Mouse (Mus musculus): Measurements from ENCODE around the gene Plscr1. TPM values are rescaled to one million over a fixed set of nuclear protein-coding genes. Genes with fewer than 3 reads are reported as not detected.

Plscr1 gene
- total and polyA plus RNA-seq, 3 experiments: 5.5 to 9.5 TPM; not detected in 1

GRCm38 (mm10) chr9:92217484-92217883 lies 32.1 kb upstream of the Plscr1 start:
- no peaks in the 10 kb centered on the region for H3K9me3 ChIP-seq (replicated peaks; ENCODE audit: insufficient read depth, low read length)
- DNase-seq (ENCODE audit: low read depth, low spot score): peak; percentile 75
- no peak for TF ChIP-seq TBP (IDR thresholded peaks at IDR 0.05; ENCODE audit: low read depth, low read length)
- no peak for TF ChIP-seq ZKSCAN1 (IDR thresholded peaks at IDR 0.05; ENCODE audit: low read depth, low read length)
- TF ChIP-seq TAL1 (IDR thresholded peaks at IDR 0.05; ENCODE audit: low read length): peak; percentile 64
- no peak for TF ChIP-seq MAZ (IDR thresholded peaks at IDR 0.05; ENCODE audit: low read depth, low read length)
- peak; percentile 44; the same call in 1 of the 2 replicates for TF ChIP-seq SIN3A (IDR thresholded peaks at IDR 0.05; ENCODE audit: low read length)
- TF ChIP-seq ZMIZ1 (IDR thresholded peaks at IDR 0.05; ENCODE audit: low read depth, low read length): no peak
- TF ChIP-seq GATA1 (IDR thresholded peaks at IDR 0.05; ENCODE audit: low read depth, low read length): peak; percentile 80
- no peak for TF ChIP-seq ELF1 (IDR thresholded peaks at IDR 0.05; ENCODE audit: low read depth, low read length)
- TF ChIP-seq NELFE (IDR thresholded peaks at IDR 0.05; ENCODE audit: low read depth, low read length): no peak
- TF ChIP-seq EP300 (IDR thresholded peaks at IDR 0.05; ENCODE audit: low read depth in 1 of 2, low read length in 2 of 2): peak; percentile 86 to 91
- TF ChIP-seq ZC3H11A (IDR thresholded peaks at IDR 0.05; ENCODE audit: low read depth, low read length): peak; percentile 92
- TF ChIP-seq TCF12 (IDR thresholded peaks at IDR 0.05; ENCODE audit: low read depth, low read length): peak; percentile 72
- peak; percentile 95 for TF ChIP-seq RAD21 (IDR thresholded peaks at IDR 0.05; ENCODE audit: low read depth, low read length)
- peak; percentile 56; the same call in 1 of the 2 replicates for TF ChIP-seq BHLHE40 (IDR thresholded peaks at IDR 0.05; ENCODE audit: borderline replicate concordance, low read depth, low read length)
- no peak for TF ChIP-seq KAT2A (conservative IDR thresholded peaks at IDR 0.05; ENCODE audit: low read depth, low read length)
- 0 out of 2 replicates have a peak, but pooled peaks have one; percentile 27 for TF ChIP-seq MAX (IDR thresholded peaks at IDR 0.05; ENCODE audit: low read length)
- TF ChIP-seq CTCF (IDR thresholded peaks at IDR 0.05 in 2 of 3, conservative IDR thresholded peaks at IDR 0.05 in 1 of 3; ENCODE audit: control insufficient read depth in 1 of 3, insufficient read depth in 1 of 3, low read depth in 2 of 3, low read length in 3 of 3, poor library complexity in 1 of 3, severe bottlenecking in 1 of 3): peak in 2 of 3 experiments; percentile 12 to 73; a peak in 2 of 6 replicates
- peak; percentile 92 for TF ChIP-seq SMC3 (IDR thresholded peaks at IDR 0.05; ENCODE audit: low read depth, low read length)
- peak; percentile 63 for TF ChIP-seq MYB (IDR thresholded peaks at IDR 0.05; ENCODE audit: low read depth, low read length)
- no peak for TF ChIP-seq ETS1 (IDR thresholded peaks at IDR 0.05; ENCODE audit: low read depth, low read length)
- no peak for TF ChIP-seq UBTF (IDR thresholded peaks at IDR 0.05; ENCODE audit: borderline replicate concordance, insufficient read depth, low read depth, low read length)
- no peak for TF ChIP-seq MAFK (IDR thresholded peaks at IDR 0.05; ENCODE audit: borderline replicate concordance, low read depth, low read length)
- TF ChIP-seq MXI1 (IDR thresholded peaks at IDR 0.05; ENCODE audit: low read depth, low read length): no peak
- TF ChIP-seq USF1 (IDR thresholded peaks at IDR 0.05; ENCODE audit: low read depth, low read length): no peak
- peak; percentile 90; the same call in 1 of the 2 replicates for TF ChIP-seq RCOR1 (IDR thresholded peaks at IDR 0.05; ENCODE audit: low read depth, low read length)
- TF ChIP-seq CHD1 (IDR thresholded peaks at IDR 0.05; ENCODE audit: low read depth, low read length): no peak
- no peak for TF ChIP-seq MYC (IDR thresholded peaks at IDR 0.05; ENCODE audit: low read depth, low read length)
- TF ChIP-seq POLR2AphosphoS2 (IDR thresholded peaks at IDR 0.05; ENCODE audit: low read length): no peak
- H3K27me3 ChIP-seq (ENCODE audit: control insufficient read depth in 1 of 2, insufficient read depth in 2 of 2, low read length in 2 of 2): no peaks in the 10 kb centered on the region
- no peak overlapping the region for H3K9ac ChIP-seq (ENCODE audit: control insufficient read depth, low read depth, low read length, poor library complexity, severe bottlenecking)
- H3K4me3 ChIP-seq (ENCODE audit: control insufficient read depth in 1 of 2, insufficient read depth in 1 of 2, low read depth in 2 of 2, low read length in 2 of 2): no peak overlapping the region
- no peaks in the 10 kb centered on the region for H3K79me2 ChIP-seq (ENCODE audit: control insufficient read depth, insufficient read depth, low read length, poor library complexity)
- peak overlapping the region; percentile 24; the same call in 1 of the 2 replicates for H3K27ac ChIP-seq (ENCODE audit: control insufficient read depth, low read depth, low read length)
- H3K4me1 ChIP-seq (ENCODE audit: control insufficient read depth in 1 of 2, insufficient read depth in 2 of 2, low read length in 2 of 2): peaks cover 14 to 18% of the 10 kb centered on the region in 2 experiments
- H3K36me3 ChIP-seq (ENCODE audit: control insufficient read depth in 1 of 2, insufficient read depth in 2 of 2, low read length in 2 of 2): peaks cover 0 to 37% of the 10 kb centered on the region in 2 experiments; a peak in 2 of 4 replicates

All from MEL (cell line).